Mouse (Mus musculus): ENCODE data around the gene Irf4.

Irf4 gene

GRCm38 (mm10) chr13:30802336-30802955, 53.4 kb downstream of the Irf4 start:
- DNase-seq (ENCODE audit: low spot score) = no peak

DNA sequence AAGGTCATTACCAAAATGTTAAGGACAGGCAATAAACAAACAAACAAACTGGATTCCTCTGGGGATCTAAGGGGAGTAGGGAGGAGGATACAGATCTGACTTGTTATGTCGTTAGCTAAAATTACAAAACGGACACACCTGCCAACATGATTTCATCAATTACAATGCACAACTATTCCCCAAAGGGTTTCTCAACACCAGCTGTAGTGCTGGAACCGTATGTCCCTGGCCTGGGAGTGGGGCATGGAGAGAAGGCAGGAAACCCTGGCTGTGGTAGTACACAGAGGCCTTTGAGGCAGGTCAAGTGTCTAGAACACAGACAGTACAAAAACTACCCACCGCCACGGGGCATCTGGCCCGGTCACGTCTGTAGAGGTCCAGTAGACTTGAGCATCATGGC, 60.2 kb downstream of the Irf4 start:
- DNase-seq (ENCODE audit: low spot score) = no peak

GRCm38 (mm10) chr13:30813464-30813863, 64.4 kb downstream of the Irf4 start:
- no peak for DNase-seq (ENCODE audit: low spot score)

DNA sequence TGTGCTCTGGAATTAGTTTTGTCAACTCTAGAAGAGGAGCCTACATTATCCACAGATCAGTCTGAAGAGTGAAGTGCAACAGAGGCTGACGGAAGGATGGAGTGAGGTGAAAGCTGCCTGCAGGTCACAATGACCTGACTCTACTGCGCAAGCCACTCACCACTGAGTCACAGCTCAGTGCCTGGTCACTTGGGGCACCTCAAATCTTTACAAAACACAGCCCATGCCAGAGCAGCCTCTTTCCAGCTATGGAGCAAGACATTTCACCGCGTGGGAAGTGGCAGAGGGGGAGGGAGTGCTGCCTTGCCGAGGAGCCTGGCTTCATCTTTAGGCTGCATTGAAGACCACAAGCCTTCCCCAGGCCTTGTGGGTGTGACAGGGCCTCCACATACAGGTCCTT, 65.2 kb downstream of the Irf4 start:
- no peak for DNase-seq (ENCODE audit: low spot score)

All from urinary bladder, postnatal 14 days (tissue).